Mouse (Mus musculus): ENCODE data around the gene Nab1. TPM values are rescaled to one million over a fixed set of nuclear protein-coding genes. Genes with fewer than 3 reads are reported as not detected.
"Not testable (repeated sequence)": the region's sequence is repeated elsewhere in the genome, so short reads cannot be mapped to it uniquely, and the experiment has no call there.

The Nab1 gene
- polyA plus RNA-seq (2016; fragmentation: Nextera tagmentation; extraction: Ambion mirVana): 4.5 TPM in 2 replicates

DNA sequence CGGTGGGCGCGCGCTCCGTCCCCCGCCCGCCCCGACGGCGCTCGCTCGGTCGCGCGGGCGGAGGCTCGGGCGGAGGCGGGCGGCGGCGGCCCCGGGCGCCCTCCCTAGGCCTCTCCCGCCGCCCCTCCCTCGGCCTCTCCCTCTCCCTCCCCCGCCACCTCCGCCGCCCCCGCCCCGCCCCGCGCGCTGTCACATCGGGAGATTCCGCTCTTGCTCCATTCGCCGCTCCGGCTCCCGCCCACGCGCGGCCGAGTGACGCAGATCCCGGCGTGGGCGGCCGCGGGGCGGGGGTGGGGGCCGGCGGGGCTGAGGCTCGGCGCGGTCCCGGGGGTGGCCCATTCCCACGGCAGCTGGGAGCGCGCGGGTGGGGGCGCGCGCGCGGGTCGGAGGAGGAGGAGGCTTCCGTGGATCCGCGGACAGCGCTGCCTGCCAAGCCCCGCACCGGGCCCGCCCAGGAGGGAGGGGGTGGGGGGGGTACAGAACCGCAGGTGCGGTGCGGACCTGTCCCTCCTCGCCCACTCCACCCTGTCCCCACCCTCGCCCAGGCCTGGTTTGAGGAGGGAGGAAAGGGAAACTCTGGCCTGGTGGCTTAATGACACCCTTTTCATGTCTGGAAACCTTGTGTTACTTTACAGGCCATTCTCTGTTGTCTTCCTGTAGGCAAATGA is at the start of gene Nab1:
TSS of gene Nab1 (minus strand) at position 366 of the 668 bp plus-strand sequence.
- Histone ChIP-seq H3K9me3 (no peaks in the 10 kb centered on the region), H3K27ac (replicated peaks) (peak within 1 kb of the TSS; percentile 87), H3K4me3 (peak within 1 kb of the TSS; percentile 81), H3K4me1 (peaks cover 4% of the 10 kb centered on the region; the same call in 1 of the 2 replicates), H3K36me3 (replicated peaks) (no peaks in the 10 kb centered on the region), H3K27me3 (replicated peaks; ENCODE audit: low read depth, poor library complexity, severe bottlenecking) (peaks cover 16% of the 10 kb centered on the region)
- peak; percentile 70 for DNase-seq (ENCODE audit: low spot score)
- WGBS: under 1% methylated on average over 60 of the region's 80 CpGs

DNA sequence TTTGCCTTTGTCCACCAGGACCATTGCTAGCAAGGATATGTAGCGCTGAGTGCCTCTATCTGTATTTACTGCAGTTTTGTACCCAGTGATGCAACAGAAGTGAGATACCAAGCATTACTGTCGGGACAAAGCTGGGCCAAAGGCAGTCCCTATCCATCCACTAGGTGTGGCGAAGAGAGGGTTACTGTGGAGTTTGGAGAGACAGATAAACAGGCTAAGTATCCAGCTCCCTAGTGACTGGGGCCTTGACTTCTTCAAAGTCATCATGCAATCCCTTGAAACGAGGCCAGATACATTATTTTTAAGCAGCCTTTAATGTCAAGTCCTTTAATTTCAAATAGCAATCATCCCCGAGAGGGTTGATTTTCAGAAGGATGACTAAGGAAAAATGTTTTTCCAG is 47.0 kb upstream of the Nab1 start:
- no peak for DNase-seq (ENCODE audit: low spot score)
- WGBS: 89% methylated on average over 5 of the region's 5 CpGs

DNA sequence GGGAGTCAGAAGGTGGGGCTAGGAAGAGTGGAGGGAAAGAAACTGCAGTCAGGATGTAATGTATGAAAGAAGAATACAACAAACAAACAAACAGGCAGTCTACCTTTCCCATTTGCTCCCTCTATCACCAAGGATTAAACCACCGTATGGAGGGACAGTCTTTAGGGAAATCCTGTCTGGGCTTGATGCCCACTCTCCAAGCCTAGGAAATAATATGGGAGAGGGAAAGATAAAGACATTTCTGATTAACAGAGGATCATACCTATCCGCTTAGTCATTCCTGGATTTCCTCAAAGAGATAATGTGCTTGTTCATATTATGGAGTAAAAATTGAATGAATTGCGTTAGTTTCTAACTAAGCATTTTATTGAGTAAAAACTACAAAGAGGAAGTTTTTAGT is 46.3 kb upstream of the Nab1 start:
- 88% methylated on average over 3 of the region's 3 CpGs for WGBS
- Histone ChIP-seq H3K27me3 (replicated peaks; ENCODE audit: low read depth, poor library complexity, severe bottlenecking) (no peaks in the 10 kb centered on the region), H3K4me1 (no peaks in the 10 kb centered on the region), H3K36me3 (replicated peaks) (no peaks in the 10 kb centered on the region), H3K27ac (replicated peaks) (no peak overlapping the region), H3K4me3 (no peak overlapping the region), H3K9me3 (0 out of 2 replicates have a peak, but pooled peaks cover 2% of the 10 kb centered on the region)
- DNase-seq (ENCODE audit: low spot score): no peak

More for the DNA sequence above, 47.0 kb upstream of the Nab1 start:
- Histone ChIP-seq H3K9me3 (0 out of 2 replicates have a peak, but pooled peaks cover 2% of the 10 kb centered on the region), H3K27ac (replicated peaks) (no peak overlapping the region), H3K36me3 (replicated peaks) (no peaks in the 10 kb centered on the region), H3K4me1 (no peaks in the 10 kb centered on the region), H3K27me3 (replicated peaks; ENCODE audit: low read depth, poor library complexity, severe bottlenecking) (no peaks in the 10 kb centered on the region), H3K4me3 (no peak overlapping the region)

DNA sequence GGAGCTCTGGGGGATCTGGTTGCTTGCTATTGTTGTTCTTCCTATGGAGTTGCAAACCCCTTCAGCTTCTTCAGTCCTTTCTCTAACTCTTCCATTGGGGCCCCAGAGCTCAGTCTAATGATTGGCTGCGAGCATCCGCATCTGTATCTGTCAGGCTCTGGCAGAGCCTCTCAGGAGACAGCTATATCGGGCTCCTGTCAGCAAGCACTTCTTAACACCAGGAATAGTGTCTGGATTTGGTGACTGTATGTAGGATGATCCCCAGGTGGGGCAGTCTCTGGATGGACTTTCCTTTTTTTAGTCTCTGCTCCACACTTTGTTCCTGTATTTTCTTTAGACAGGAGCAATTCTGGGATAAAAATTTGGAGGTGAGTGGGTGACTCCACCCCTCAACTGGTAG is 39.6 kb upstream of the Nab1 start:
- not testable (repeated sequence) for H3K27ac ChIP-seq (replicated peaks); H3K36me3 ChIP-seq (replicated peaks); H3K4me1 ChIP-seq; H3K9me3 ChIP-seq; DNase-seq (ENCODE audit: low spot score); H3K4me3 ChIP-seq; H3K27me3 ChIP-seq (replicated peaks; ENCODE audit: low read depth, poor library complexity, severe bottlenecking)
- 84% methylated on average over 3 of the region's 3 CpGs for WGBS

DNA sequence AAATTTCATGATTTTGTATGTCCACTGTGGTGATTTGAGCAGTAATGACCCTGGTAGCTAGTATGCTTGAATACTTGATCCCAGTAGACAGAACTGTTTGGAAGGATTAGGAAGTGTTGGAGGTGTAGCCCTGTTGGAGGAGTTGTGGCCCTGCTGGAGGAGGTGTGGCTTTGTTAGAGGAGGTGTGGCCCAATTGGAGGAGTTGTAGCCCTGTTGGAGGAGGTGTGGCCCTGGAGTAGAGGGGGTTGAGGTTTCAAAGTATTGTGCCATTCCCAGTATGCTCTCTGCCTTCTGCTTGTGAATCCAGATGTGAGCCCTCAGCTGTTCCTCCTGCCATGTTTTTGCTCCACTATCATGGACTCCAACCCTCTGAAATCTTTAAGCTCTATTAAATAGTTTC is 29.5 kb upstream of the Nab1 start:
- Histone ChIP-seq H3K4me1 (no peaks in the 10 kb centered on the region), H3K27me3 (replicated peaks; ENCODE audit: low read depth, poor library complexity, severe bottlenecking) (no peaks in the 10 kb centered on the region), H3K4me3 (no peak overlapping the region), H3K36me3 (replicated peaks) (no peaks in the 10 kb centered on the region), H3K27ac (replicated peaks) (no peak overlapping the region), H3K9me3 (no peaks in the 10 kb centered on the region)
- DNase-seq (ENCODE audit: low spot score): no peak

DNA sequence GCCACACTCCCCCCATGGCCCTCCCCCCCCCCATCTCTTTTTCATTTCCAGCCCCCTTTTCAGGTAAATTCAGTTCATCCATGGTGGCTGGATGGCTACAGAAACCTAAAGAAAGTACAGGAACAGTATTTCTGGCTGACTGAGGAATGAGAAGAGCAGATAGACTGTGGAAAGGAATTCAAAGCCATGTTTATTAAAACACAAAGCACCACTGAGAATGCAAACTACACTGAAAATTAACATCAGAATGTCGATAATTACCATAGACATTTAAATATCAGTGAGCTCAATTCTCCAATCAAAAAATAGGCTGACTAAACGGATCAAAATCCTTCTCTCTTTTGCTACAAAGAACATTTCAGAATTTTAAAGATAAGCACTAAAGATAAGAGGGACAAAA is 27.2 kb upstream of the Nab1 start:
- WGBS: 45% methylated on average over 2 of the region's 2 CpGs
- Histone ChIP-seq H3K9me3 (no peaks in the 10 kb centered on the region), H3K36me3 (replicated peaks) (no peaks in the 10 kb centered on the region), H3K4me1 (peaks cover 8% of the 10 kb centered on the region; the same call in 1 of the 2 replicates), H3K4me3 (no peak overlapping the region), H3K27ac (replicated peaks) (no peak overlapping the region), H3K27me3 (replicated peaks; ENCODE audit: low read depth, poor library complexity, severe bottlenecking) (no peaks in the 10 kb centered on the region)
- DNase-seq (ENCODE audit: low spot score): no peak

DNA sequence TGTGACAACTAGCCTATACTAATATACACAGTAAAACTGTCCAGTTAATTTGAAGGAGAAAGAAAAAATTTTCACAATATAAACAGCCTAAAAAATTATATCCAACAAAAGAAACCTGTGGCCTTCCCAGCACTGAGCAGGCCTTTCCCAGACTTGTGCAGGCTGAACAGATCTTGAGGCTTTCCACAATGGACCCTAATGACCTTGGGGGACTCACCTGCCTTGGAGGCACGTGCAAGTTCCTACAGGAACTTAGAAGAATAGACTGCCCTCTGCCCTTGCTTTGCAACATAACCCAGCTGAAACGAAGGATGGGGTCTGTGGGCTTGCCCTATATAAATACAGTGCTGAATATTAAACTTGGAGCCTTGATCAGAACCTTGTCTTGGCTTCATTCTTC is 26.8 kb upstream of the Nab1 start:
- Histone ChIP-seq H3K27ac (replicated peaks) (no peak overlapping the region), H3K4me1 (peaks cover 8% of the 10 kb centered on the region; the same call in 1 of the 2 replicates), H3K36me3 (replicated peaks) (no peaks in the 10 kb centered on the region), H3K27me3 (replicated peaks; ENCODE audit: low read depth, poor library complexity, severe bottlenecking) (no peaks in the 10 kb centered on the region), H3K4me3 (no peak overlapping the region), H3K9me3 (no peaks in the 10 kb centered on the region)
- 55% methylated on average over 2 of the region's 2 CpGs for WGBS
- DNase-seq (ENCODE audit: low spot score): no peak

DNA sequence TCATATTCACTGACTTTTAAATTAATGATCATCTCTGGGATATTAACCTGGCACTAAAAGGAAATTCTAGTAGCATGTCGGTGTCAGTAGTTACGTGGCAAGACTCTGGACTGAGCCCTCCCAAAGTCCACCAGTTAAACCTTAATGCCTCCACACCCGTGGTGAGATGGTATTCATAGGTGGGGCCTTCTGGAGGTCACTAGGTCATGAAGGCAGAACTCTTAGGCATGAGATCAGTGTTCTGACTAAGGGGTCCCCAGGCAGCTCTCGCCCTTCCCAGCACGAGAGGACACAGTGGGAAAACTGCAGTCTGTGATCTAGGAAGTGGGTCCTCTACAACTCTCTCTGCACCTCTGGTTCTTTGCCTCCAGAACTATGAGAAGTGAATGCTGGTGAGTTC is 24.2 kb upstream of the Nab1 start:
- H3K27ac ChIP-seq (replicated peaks): no peak overlapping the region
- 80% methylated on average over 5 of the region's 5 CpGs for WGBS

DNA sequence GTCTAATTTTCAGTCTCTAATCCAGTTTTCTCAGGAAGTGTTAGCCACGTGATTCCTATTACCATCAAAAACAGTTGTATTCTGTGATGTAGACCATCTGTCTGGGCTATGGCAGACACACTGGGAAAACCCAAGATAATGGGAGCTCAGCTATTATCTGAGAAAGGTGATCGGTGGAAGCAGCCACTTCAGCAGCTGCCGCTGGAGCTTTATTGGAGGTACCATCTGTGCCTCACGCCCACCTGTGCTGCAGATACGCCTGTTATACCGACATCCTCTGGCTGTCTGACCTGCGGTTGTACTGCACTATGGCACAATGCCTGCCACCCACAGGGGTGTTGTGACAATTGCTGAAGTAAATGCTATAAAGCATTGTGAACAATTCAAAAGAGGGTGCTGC is 23.7 kb upstream of the Nab1 start:
- peak; percentile 29 for DNase-seq (ENCODE audit: low spot score)
- H3K36me3 ChIP-seq (replicated peaks): no peaks in the 10 kb centered on the region
- H3K4me1 ChIP-seq: peaks cover 10% of the 10 kb centered on the region; the same call in 1 of the 2 replicates
- H3K9me3 ChIP-seq: no peaks in the 10 kb centered on the region
- H3K4me3 ChIP-seq: no peak overlapping the region
- no peak overlapping the region for H3K27ac ChIP-seq (replicated peaks)
- H3K27me3 ChIP-seq (replicated peaks; ENCODE audit: low read depth, poor library complexity, severe bottlenecking): 0 out of 2 replicates have a peak, but pooled peaks cover 4% of the 10 kb centered on the region
- WGBS: 56% methylated on average over 7 of the region's 7 CpGs

More for the DNA sequence above, 24.2 kb upstream of the Nab1 start:
- H3K4me3 ChIP-seq: no peak overlapping the region
- DNase-seq (ENCODE audit: low spot score): no peak
- H3K9me3 ChIP-seq: no peaks in the 10 kb centered on the region
- peaks cover 10% of the 10 kb centered on the region; the same call in 1 of the 2 replicates for H3K4me1 ChIP-seq
- no peaks in the 10 kb centered on the region for H3K36me3 ChIP-seq (replicated peaks)
- H3K27me3 ChIP-seq (replicated peaks; ENCODE audit: low read depth, poor library complexity, severe bottlenecking): 0 out of 2 replicates have a peak, but pooled peaks cover 4% of the 10 kb centered on the region

DNA sequence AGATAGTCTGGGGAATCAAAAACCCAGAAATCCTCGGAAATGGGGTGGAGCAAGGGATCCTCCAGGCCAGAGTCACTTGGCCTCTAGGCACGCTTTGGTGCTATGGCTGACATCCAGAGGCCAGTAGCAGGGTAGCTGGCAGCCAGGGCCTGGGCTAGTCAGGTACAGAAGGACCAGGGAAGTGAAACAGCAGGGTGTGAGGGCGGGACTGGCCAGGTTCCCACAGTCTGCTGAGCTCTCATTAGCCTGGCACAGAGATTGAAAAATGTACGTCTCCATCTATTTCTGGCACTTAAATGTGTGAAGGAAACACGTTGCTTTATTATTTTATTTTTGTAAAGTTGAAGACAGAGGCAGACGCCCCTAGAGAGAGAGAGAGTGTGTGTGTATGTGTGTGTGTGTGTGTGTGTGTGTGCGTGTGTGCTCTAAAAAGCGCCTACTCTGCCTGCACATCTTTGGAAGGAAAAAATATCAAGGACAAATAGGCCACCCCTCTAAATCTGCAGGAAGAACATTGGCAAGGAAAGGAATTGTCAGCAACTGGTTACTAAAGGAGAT is 21.0 kb upstream of the Nab1 start:
- H3K36me3 ChIP-seq (replicated peaks): no peaks in the 10 kb centered on the region
- H3K27ac ChIP-seq (replicated peaks): no peak overlapping the region
- no peaks in the 10 kb centered on the region for H3K9me3 ChIP-seq
- WGBS: 66% methylated on average over 8 of the region's 8 CpGs
- 0 out of 2 replicates have a peak, but pooled peaks cover 4% of the 10 kb centered on the region for H3K27me3 ChIP-seq (replicated peaks; ENCODE audit: low read depth, poor library complexity, severe bottlenecking)
- no peak for DNase-seq (ENCODE audit: low spot score)
- no peak overlapping the region for H3K4me3 ChIP-seq
- H3K4me1 ChIP-seq: peaks cover 10% of the 10 kb centered on the region; the same call in 1 of the 2 replicates

DNA sequence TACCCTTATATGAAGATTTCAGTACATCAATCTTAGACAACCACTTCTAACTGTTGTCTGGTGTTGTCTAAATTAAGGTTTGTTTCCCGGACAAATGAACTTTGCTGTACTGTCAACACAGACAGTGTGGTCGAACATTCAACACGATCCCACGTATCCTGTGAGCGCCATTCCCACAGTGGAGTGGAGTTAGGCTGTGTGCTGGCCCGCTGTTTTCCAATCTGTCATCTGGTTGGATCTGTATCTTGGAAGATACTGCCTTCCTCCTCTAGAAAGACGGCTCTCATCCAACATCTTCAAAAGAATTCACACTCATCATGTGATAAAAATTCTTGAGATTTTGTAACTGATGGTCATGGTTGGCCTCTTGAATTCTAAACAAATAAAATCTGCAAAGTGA is 19.7 kb upstream of the Nab1 start:
- H3K27me3 ChIP-seq (replicated peaks; ENCODE audit: low read depth, poor library complexity, severe bottlenecking): 0 out of 2 replicates have a peak, but pooled peaks cover 4% of the 10 kb centered on the region
- H3K4me1 ChIP-seq: peaks cover 10% of the 10 kb centered on the region; the same call in 1 of the 2 replicates
- no peak for DNase-seq (ENCODE audit: low spot score)
- H3K27ac ChIP-seq (replicated peaks): no peak overlapping the region
- no peaks in the 10 kb centered on the region for H3K36me3 ChIP-seq (replicated peaks)
- WGBS: 90% methylated on average over 7 of the region's 7 CpGs
- H3K9me3 ChIP-seq: no peaks in the 10 kb centered on the region
- no peak overlapping the region for H3K4me3 ChIP-seq

DNA sequence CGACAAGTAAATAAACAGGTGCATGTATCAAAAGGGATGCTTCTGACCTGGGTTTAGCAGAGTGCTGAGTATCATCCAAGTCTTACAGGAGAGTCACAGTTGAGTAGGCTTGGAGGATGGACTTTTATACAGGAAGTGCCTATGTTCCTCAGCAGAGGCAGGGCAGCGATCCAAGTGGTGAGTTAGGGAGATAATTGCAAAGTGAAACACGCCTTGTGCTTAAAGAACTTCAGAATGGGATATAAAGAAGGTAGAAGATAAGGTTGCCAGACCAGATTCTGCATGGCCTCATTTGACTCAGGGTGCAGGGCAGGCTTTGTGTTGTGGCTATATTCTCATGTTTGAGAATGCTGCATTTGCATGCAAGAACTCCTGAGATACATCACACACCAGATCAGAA is 14.8 kb upstream of the Nab1 start:
- Histone ChIP-seq H3K9me3 (no peaks in the 10 kb centered on the region), H3K27ac (replicated peaks) (no peak overlapping the region), H3K36me3 (replicated peaks) (no peaks in the 10 kb centered on the region), H3K27me3 (replicated peaks; ENCODE audit: low read depth, poor library complexity, severe bottlenecking) (no peaks in the 10 kb centered on the region), H3K4me3 (no peak overlapping the region), H3K4me1 (no peaks in the 10 kb centered on the region)
- no peak for DNase-seq (ENCODE audit: low spot score)
- whole genome bisulfite sequencing: 88% methylated on average over 3 of the region's 3 CpGs

DNA sequence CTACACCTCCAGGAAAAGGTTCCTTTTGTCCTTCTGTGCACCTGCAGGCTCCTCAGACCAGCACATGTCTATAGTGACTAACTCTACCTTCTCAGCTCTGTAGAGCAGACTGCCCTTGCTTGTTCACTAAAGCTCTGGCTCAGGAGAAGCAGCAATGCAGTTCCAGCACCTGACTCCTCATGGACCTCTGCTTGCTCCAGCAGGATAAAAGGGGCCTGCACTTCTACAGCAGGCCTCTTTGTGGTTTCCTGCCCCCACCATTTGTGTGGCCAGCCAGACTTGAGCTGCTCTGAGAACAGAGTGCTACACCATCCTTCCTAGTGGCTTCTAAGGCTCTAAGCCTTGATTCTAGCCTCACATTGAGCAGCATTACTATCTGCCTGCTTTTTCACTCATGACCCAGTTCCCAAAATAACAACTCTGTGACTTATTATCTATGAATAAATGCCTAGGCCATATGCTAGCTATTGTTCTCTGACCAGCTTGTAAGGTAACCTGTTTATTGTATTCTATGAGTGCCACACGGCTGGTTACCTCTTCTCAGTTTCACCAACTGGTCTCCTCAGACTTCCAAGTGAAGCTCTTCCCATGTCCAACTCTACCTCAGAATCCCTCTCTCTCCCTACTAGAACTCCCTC is 11.4 kb upstream of the Nab1 start:
- H3K9me3 ChIP-seq: no peaks in the 10 kb centered on the region
- whole genome bisulfite sequencing: 85% methylated on average over 1 of the region's 1 CpGs
- H3K27ac ChIP-seq (replicated peaks): no peak overlapping the region
- H3K36me3 ChIP-seq (replicated peaks): no peaks in the 10 kb centered on the region
- no peaks in the 10 kb centered on the region for H3K27me3 ChIP-seq (replicated peaks; ENCODE audit: low read depth, poor library complexity, severe bottlenecking)
- no peak overlapping the region for H3K4me3 ChIP-seq
- no peaks in the 10 kb centered on the region for H3K4me1 ChIP-seq
- no peak for DNase-seq (ENCODE audit: low spot score)

Data from embryonic facial prominence, embryonic 10.5 days (tissue).